Mouse (Mus musculus) frontal cortex, adult 2 months (tissue): ENCODE results near the gene Echdc1. TPM values are rescaled to one million over a fixed set of nuclear protein-coding genes. Genes with fewer than 3 reads are reported as not detected.
"Not testable (repeated sequence)": the region's sequence is repeated elsewhere in the genome, so short reads cannot be mapped to it uniquely, and the experiment has no call there.

Source experiments
- DNase-seq, 2 experiments: peaks; one replicate each; pipeline ENCODE4 v3.0.0; 2022; ENCODE audit warnings: low spot score in 1 of 2; ENCODE audit errors: extremely low spot score in 1 of 2
- polyA plus RNA-seq: library from polyadenylated mRNA; depleted of rRNA; stranded (reverse); fragments of >200 nt; gene quantifications from 2 replicates; pipeline ENCODE4 v1.2.3, GENCODE M21; 2012; rRNA removed

Echdc1 gene
- 25.7 and 27.7 TPM in 2 replicates for polyA plus RNA-seq

GRCm38 (mm10) chr10:29313064-29313638 lies at the start of gene Echdc1:
TSS of gene Echdc1 (plus strand) at chr10:29313166.
- DNase-seq, result peak; percentile 59 to 85

GRCm38 (mm10) chr10:29281736-29282135 lies 31.2 kb upstream of the Echdc1 start:
- DNase-seq, result no peak

- no peak for DNase-seq
Measured at GRCm38 (mm10) chr10:29285757-29286156, 27.2 kb upstream of the Echdc1 start.

- DNase-seq, result no peak
Measured at GRCm38 (mm10) chr10:29302230-29302629, 10.7 kb upstream of the Echdc1 start.

- DNase-seq, result no peak
Measured at GRCm38 (mm10) chr10:29311480-29312219, 1.3 kb upstream of the Echdc1 start.

GRCm38 (mm10) chr10:29313905-29314304 lies 939 bp downstream of the Echdc1 start:
- DNase-seq, result no peak

- no peak for DNase-seq
Measured at GRCm38 (mm10) chr10:29324817-29325216, 11.9 kb downstream of the Echdc1 start.

- no peak for DNase-seq
Measured at GRCm38 (mm10) chr10:29333836-29334235, 20.9 kb downstream of the Echdc1 start.

- DNase-seq, result peak; percentile 41 to 87
Measured at GRCm38 (mm10) chr10:29338355-29339056, 25.5 kb downstream of the Echdc1 start.

GRCm38 (mm10) chr10:29344232-29344631 lies 31.3 kb downstream of the Echdc1 start:
- peak in 1 of 2 experiments; percentile 37 for DNase-seq

- DNase-seq, result no peak
Measured at GRCm38 (mm10) chr10:29346638-29347037, 33.7 kb downstream of the Echdc1 start.

GRCm38 (mm10) chr10:29351420-29351819 lies 38.5 kb downstream of the Echdc1 start:
- no peak for DNase-seq

- DNase-seq, result no peak
Measured at GRCm38 (mm10) chr10:29352575-29352974, 39.6 kb downstream of the Echdc1 start.

- peak; percentile 41 to 71 for DNase-seq
Measured at GRCm38 (mm10) chr10:29354183-29354582, 41.2 kb downstream of the Echdc1 start.

GRCm38 (mm10) chr10:29361095-29361463 lies 48.1 kb downstream of the Echdc1 start:
- no peak for DNase-seq

- DNase-seq, result peak; percentile 48 to 87
Measured at GRCm38 (mm10) chr10:29361464-29362196, 48.7 kb downstream of the Echdc1 start.

GRCm38 (mm10) chr10:29362197-29362900 lies 49.4 kb downstream of the Echdc1 start, which contains the start of gene Rnf146:
TSS of gene Rnf146 (minus strand) at chr10:29362442.
- DNase-seq, result no peak

- DNase-seq, result no peak
Measured at GRCm38 (mm10) chr10:29374065-29374464, 61.1 kb downstream of the Echdc1 start.

- DNase-seq, result no peak
Measured at GRCm38 (mm10) chr10:29381558-29381957, 68.6 kb downstream of the Echdc1 start.

- not testable (repeated sequence) for DNase-seq
Measured at GRCm38 (mm10) chr10:29394890-29395289, 81.9 kb downstream of the Echdc1 start.
